Comparison of ENCODE assay signal across 9 mouse cellular contexts in genomic region chr7:112841886-112842285, GRCm38 (mm10).
DNase-seq lines count a peak whose midpoint lies in the region; ATAC-seq and TF ChIP-seq lines count a peak whose summit lies in the region.
"Had no signal": no experiment of that assay in that cellular context is flagged by ENCODE, and none has a peak within 500 bp of the region (broad histone marks: within the 10 kb centered on the region; RNA-seq: fewer than 3 reads in every experiment).

No protein-coding gene starts in this region.

- no peaks in the 10 kb centered on the region for H3K27me3 ChIP-seq in lung, embryonic 15.5 days
- no peaks in the 10 kb centered on the region for H3K27me3 ChIP-seq in intestine, postnatal 0 days (replicated peaks; ENCODE audit: control insufficient read depth, insufficient read depth, low read length)
- H3K27me3 ChIP-seq in neural tube, embryonic 14.5 days (ENCODE audit: control insufficient read depth, insufficient read depth, low read length): no peaks in the 10 kb centered on the region

- H3K9me3 ChIP-seq in lung, embryonic 15.5 days: no peaks in the 10 kb centered on the region
- H3K9me3 ChIP-seq in intestine, postnatal 0 days (ENCODE audit: control insufficient read depth): no peaks in the 10 kb centered on the region
- H3K9me3 ChIP-seq in neural tube, embryonic 14.5 days (ENCODE audit: control insufficient read depth, low read length): no peaks in the 10 kb centered on the region

- no peak for TF ChIP-seq CTCF in intestine, postnatal 0 days (IDR thresholded peaks at IDR 0.05; ENCODE audit: low read depth)

- no peak for ATAC-seq in lung, embryonic 15.5 days (ENCODE audit: borderline replicate concordance, extremely low read depth, low FRiP score, low TSS enrichment)
- 0 out of 2 replicates have a peak, but pooled peaks have one; percentile 25 for ATAC-seq in intestine, postnatal 0 days
- ATAC-seq in neural tube, embryonic 14.5 days (ENCODE audit: low read depth): peak; percentile 78

- peaks cover 13% of the 10 kb centered on the region for H3K4me1 ChIP-seq in lung, embryonic 15.5 days
- H3K4me1 ChIP-seq in intestine, postnatal 0 days (replicated peaks; ENCODE audit: control insufficient read depth, insufficient read depth, low read length): no peaks in the 10 kb centered on the region
- H3K4me1 ChIP-seq in neural tube, embryonic 14.5 days (ENCODE audit: control insufficient read depth, insufficient read depth, low read length): peaks cover 14% of the 10 kb centered on the region

- H3K36me3 ChIP-seq in lung, embryonic 15.5 days: no peaks in the 10 kb centered on the region
- 0 out of 2 replicates have a peak, but pooled peaks cover under 1% of the 10 kb centered on the region for H3K36me3 ChIP-seq in intestine, postnatal 0 days (ENCODE audit: control insufficient read depth, insufficient read depth)
- H3K36me3 ChIP-seq in neural tube, embryonic 14.5 days (ENCODE audit: control insufficient read depth, insufficient read depth, low read length): no peaks in the 10 kb centered on the region

- peak; percentile 60 to 68 for DNase-seq in cerebellum, postnatal 10 days
- no peak for DNase-seq in cerebellum, adult 9-11 months
- DNase-seq in lung, postnatal 14 days: no peak
- no peak for DNase-seq in urinary bladder, postnatal 4 days (ENCODE audit: low spot score in 2 of 2)
- no peak for DNase-seq in urinary bladder, adult 2 months (ENCODE audit: low spot score)

- peak overlapping the region; percentile 48 for H3K27ac ChIP-seq in lung, embryonic 15.5 days
- no peak overlapping the region for H3K27ac ChIP-seq in intestine, postnatal 0 days (ENCODE audit: low read depth, low read length)
- H3K27ac ChIP-seq in neural tube, embryonic 14.5 days (ENCODE audit: low read depth, low read length): peak overlapping the region; percentile 5

- H3K4me3 ChIP-seq in lung, embryonic 15.5 days: 0 out of 2 replicates have a peak overlapping the region, but pooled peaks have one; percentile 0
- H3K4me3 ChIP-seq in intestine, postnatal 0 days (ENCODE audit: low read depth, low read length): peak overlapping the region; percentile 16; the same call in 1 of the 2 replicates
- H3K4me3 ChIP-seq in neural tube, embryonic 14.5 days (ENCODE audit: low read depth, low read length): no peak overlapping the region; the same call in 1 of the 2 replicates
- H3K4me3 ChIP-seq: erythroblast, embryonic 14.5 days had no signal

- H3K9ac ChIP-seq in lung, embryonic 15.5 days: no peak overlapping the region
- no peak overlapping the region for H3K9ac ChIP-seq in intestine, postnatal 0 days (ENCODE audit: low read depth, low read length)
- H3K9ac ChIP-seq in neural tube, embryonic 14.5 days (replicated peaks; ENCODE audit: low read depth, low read length): no peak overlapping the region

- WGBS in lung, embryonic 15.5 days: 23% methylated on average over 9 of the region's 9 CpGs
- 20% methylated on average over 9 of the region's 9 CpGs for WGBS in intestine, postnatal 0 days
- WGBS in neural tube, embryonic 14.5 days: 5% methylated on average over 9 of the region's 9 CpGs

- peak overlapping the region; percentile 40 for H3K4me2 ChIP-seq in lung, embryonic 15.5 days
- H3K4me2 ChIP-seq in intestine, postnatal 0 days (replicated peaks; ENCODE audit: low read depth): peak overlapping the region; percentile 51
- peak overlapping the region; percentile 39 for H3K4me2 ChIP-seq in neural tube, embryonic 14.5 days (ENCODE audit: low read depth, low read length)

Comparison
In these comparisons a context has a peak if more than half of its experiments do, and no peak if none do; other contexts are left out.
1. DNase-seq: peak in cerebellum, postnatal 10 days (2 of 2); none in cerebellum, adult 9-11 months (single experiment), lung, postnatal 14 days (single experiment), urinary bladder, postnatal 4 days (0 of 2) and urinary bladder, adult 2 months (single experiment).
2. Peak in every context shown above with its lines, with median percentiles within 50 percentile points of each other: H3K4me2 ChIP-seq.